Mouse (Mus musculus): ENCODE results near the gene Pum2.
"Not testable (repeated sequence)": the region's sequence is repeated elsewhere in the genome, so short reads cannot be mapped to it uniquely, and the experiment has no call there.

Pum2 gene

DNA sequence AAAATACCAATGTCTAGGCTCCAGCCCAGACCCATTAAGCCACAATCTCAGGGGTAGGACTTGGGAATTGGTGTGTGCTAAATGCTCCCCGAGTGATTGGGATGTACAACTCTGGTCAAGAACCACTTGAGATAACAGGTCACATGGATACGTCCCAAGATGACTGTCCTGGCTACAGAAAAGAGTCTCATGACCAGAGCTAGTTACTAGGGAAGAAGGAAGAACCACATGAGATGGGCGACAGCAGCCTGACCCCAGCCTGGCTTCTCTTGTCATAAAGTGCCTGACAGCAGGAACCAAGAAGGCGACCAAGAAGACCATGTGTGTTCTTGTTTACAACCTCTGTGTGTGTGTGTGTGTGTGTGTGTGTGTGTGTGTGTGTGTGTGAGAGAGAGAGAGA, 4.5 kb upstream of the Pum2 start:
- no peak for DNase-seq (ENCODE audit: low spot score in 2 of 2)

DNA sequence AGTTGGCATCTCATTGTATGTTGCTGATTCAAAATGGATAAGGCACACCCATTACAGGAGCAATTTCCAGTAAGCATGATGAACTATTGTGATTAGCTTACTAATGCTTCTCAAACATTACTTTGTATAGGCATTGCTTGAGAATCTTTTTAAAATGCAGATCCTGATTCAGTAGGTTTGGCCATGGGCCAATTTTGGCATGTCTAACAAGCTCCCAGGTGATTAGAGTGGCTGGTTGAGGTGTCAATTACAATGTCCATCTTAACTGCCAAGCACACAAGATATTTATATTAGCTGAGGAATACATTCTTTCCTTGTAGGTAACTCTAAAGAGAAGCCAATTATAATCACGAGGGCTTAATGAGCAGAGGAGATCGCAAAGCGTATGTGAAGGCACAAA, 4.1 kb upstream of the Pum2 start:
- DNase-seq (ENCODE audit: low spot score in 2 of 2) = no peak

DNA sequence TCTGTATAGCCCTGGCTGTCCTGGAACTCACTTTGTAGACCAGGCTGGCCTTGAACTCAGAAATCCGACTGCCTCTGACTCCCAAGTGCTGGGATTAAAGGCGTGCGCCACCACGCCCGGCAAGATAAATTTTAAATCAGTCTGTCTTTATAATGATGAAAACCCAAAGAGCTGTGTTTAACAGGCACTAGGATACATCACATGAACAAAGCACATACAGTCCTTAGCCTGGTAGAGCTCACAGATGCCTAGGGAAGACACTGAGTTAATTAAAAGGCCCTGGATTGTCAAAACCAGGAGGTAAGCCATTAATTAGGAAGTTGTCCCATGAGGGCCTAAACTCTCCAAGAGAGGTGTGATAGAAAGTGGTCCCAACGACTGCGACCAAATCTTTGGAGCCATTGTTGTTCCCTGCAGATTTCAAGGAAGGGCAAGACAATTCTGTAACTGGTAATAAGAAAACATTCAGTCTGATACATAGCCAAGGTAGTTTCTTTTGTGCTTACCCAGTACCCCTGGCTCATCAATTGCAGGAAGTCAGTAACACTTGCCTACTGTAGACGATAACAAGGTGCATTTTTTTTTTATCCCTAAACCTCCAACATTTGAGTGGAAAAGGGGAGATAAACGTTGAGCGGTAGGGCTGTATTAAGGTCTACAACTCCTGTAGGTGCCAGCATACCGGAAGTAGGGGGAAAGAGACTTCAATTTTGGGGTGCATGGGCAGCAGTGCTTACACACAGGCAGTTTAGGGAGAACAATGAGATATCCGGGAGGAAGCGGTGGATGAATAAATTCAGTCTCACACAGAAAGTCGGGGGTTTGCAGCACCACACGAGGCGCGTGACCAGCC, 587 bp upstream of the Pum2 start:
- DNase-seq (ENCODE audit: low spot score in 2 of 2) = no peak

DNA sequence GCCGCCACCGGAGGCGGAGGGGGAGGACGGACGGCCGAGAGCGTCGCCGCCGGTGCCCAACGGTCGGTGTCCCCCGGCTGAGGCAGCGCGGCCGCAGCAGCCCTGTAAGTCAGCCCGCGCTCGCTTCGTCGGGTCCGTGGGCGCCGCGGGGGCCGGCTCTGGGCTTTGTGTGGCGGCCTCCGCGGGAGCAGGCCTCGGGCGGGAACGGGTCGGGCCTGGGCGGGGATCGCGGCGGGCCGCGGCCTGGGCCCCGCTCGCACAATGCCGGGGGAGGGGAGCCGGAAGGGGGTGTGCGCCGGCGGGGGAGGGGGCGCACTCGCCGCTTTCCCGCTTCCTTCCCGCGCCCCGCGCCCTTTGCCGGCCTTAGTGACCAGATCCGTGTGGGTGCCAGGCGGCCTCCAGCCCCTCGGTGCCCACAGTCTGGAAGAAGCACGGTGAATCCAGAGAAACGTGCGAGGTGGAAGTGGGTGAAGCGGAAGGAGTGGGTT, 487 bp downstream of the Pum2 start:
- peak; percentile 31 to 62 for DNase-seq (ENCODE audit: low spot score in 2 of 2)

GRCm38 (mm10) chr12:8674891-8675341, 982 bp downstream of the Pum2 start:
- DNase-seq (ENCODE audit: low spot score in 2 of 2) = no peak

DNA sequence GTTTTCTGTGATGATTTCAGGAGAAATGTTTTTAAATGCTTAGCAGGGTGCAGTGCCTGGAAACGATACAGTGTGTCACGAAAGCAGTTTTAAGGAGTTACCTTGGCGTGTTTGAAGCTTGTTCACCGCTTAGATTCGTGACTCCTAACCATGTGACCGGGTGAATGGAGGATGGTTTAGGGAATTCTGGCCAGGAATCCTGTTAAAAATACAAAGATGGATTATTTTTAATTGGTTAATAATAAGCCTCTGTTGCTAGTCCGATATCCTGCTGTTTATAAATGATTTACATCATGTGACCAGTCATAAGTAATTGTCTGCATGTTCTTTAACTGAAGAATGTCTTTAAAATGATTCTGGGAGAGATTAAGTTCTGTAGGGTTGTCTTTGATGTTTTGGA, 1.4 kb downstream of the Pum2 start:
- DNase-seq (ENCODE audit: low spot score in 2 of 2) = no peak

- DNase-seq (ENCODE audit: low spot score in 2 of 2) = no peak
Measured at GRCm38 (mm10) chr12:8676341-8676740, 2.4 kb downstream of the Pum2 start.

GRCm38 (mm10) chr12:8677926-8678325, 4.0 kb downstream of the Pum2 start:
- no peak for DNase-seq (ENCODE audit: low spot score in 2 of 2)

DNA sequence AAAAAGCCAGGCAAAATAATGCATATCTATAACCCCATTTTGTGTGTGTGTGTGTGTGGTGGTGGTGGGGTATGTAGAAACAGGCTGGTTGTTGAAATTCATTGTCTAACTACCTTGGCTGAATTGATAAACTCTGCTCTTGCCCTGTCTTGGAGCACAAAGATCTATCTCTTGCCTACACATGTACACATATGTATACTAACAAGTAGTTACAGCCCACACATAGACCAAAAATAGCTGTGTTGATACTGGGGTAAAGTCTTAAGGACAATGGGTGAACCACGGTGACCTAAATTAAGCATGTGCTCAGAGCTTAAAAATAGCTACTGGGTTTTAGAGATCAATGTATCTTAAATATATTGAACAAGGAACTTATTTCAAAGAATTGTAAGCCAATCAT, 10.3 kb downstream of the Pum2 start:
- DNase-seq (ENCODE audit: low spot score in 2 of 2) = no peak

- DNase-seq (ENCODE audit: low spot score in 2 of 2) = no peak
Measured at GRCm38 (mm10) chr12:8685036-8685435, 11.1 kb downstream of the Pum2 start.

DNA sequence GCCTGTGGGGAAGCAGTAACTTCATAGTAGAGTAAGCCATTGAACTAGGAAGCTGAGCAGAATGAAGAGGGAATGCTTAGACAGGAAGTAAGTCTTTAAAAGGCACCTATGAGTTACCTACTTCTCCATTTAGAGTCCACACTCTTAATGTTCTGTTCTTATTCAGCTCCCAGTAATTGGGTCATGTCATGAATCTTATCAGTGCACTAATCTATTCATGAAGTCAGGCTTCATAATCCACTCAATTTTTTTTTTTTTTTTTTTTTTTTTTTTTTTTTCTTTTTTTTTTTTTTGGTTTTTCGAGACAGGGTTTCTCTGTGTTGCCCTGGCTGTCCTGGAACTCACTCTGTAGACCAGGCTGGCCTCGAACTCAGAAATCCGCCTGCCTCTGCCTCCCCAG, 15.9 kb downstream of the Pum2 start:
- DNase-seq (ENCODE audit: low spot score in 2 of 2) = not testable (repeated sequence)

GRCm38 (mm10) chr12:8698895-8699294, 25.0 kb downstream of the Pum2 start:
- peak in 1 of 2 experiments; percentile 24 for DNase-seq (ENCODE audit: low spot score in 2 of 2)

DNA sequence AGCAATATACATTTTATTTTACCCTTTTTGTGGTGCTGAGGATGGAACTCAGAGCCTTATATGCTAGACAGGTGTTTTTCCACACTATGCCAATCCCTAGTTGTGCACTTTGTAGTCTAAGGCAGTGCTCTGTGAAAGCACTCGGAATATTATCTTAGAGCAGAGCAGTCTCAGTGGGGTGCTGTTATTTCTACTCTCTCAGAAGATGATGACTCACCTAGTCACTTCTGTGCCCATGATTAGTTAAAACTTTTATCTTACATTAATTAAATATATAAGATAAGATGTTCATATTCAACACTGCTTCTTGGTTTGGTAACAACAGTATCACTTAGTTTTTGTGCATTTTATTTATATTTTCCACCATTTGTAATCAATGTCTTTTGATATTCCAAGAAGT, 30.1 kb downstream of the Pum2 start:
- no peak for DNase-seq (ENCODE audit: low spot score in 2 of 2)

DNA sequence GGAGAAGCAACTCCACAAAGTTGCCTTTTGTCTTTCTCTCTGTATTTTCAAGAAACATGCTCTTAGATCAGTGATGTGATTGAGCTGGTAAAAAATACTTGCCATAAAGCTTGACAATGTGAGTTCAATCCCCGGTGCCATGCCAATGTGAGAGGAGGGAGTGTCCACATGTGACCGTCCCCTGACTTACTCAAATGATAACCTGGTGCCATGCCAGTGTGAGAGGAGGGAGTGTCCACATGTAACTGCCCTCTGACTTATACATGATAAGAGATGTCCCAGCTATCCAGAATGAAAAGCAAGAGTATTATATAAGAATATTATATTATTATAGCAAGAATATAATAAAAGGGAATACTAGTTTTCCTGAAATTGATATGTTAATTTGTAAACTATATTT, 34.9 kb downstream of the Pum2 start:
- DNase-seq (ENCODE audit: low spot score in 2 of 2) = no peak

DNA sequence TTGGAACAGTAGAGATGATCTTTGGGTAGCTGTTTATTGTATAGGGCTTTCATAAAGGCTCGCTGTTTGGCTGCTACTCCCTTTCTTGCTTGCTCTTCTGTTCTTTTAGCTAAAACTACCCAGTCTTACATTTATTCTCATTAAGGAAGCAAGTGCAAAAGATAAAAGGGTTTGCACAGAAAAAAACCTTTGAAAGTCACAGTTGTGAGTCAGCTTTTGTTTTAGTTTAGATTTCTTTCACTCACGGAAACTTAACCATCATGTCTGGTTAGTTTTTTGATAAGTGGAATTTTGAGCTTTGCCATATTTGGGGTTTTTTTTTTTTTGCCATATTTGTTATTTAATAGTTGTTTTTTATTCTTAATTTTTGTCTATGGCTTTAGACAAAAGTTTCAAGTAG, 38.7 kb downstream of the Pum2 start:
- DNase-seq (ENCODE audit: low spot score in 2 of 2) = no peak

DNA sequence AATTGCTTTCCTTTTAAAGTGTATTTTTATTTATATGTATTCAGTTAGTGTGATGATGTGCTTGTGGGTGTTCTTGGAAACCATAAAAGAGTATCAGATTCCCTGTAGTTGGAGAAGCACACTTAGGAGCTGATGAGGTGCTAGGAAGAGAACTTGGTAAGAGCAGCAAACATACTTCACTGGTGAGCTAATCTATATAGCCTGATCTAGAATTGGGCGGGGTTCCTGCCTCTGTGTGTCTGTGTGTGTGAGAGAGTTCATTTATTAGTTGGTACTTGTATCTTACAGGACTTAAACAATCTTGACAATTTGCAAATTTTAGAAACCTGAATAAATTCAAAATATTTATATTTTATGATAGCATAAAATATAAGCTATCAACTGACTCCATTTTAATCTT, 42.2 kb downstream of the Pum2 start:
- DNase-seq (ENCODE audit: low spot score in 2 of 2) = no peak

DNA sequence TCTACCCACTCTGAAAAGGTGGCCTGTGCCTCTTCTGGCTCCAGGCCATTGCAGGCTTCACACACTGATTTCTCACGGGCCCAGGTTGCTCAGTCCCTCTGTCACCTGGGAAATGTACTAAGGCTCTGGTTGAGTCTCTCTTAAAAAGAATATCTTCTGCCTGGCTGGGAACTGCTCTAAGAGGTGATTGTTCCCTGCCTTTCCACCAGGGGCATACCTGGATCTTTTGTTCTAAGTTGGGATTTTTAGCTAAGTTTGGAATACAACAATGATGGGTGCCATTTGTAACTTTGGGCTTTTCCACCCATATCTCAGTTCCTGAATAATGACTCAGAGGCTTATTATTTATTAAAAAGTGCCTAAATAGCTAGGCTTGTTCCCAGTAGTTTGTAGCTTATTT, 53.0 kb downstream of the Pum2 start:
- DNase-seq (ENCODE audit: low spot score in 2 of 2) = no peak

DNA sequence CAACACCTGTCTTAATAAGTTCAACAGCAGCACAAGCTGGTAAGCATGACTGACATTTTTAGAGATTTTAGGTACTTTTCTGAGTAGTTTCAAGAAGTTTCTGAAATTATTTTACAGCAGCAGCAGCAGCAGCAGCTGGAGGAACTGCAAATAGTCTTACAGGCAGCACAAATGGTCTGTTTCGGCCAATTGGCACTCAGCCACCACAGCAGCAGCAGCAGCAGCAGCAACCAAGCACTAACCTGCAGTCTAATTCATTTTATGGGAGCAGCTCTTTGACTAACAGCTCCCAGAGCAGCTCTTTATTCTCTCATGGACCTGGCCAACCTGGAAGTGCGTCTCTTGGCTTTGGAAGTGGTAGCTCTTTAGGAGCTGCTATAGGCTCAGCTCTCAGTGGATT, 54.8 kb downstream of the Pum2 start:
- no peak for DNase-seq (ENCODE audit: low spot score in 2 of 2)

- DNase-seq (ENCODE audit: low spot score in 2 of 2) = no peak
Measured at GRCm38 (mm10) chr12:8753654-8754053, 79.7 kb downstream of the Pum2 start.

GRCm38 (mm10) chr12:8754116-8754515, 80.2 kb downstream of the Pum2 start:
- no peak for DNase-seq (ENCODE audit: low spot score in 2 of 2)

- DNase-seq (ENCODE audit: low spot score in 2 of 2) = no peak
Measured at GRCm38 (mm10) chr12:8758029-8758428, 84.1 kb downstream of the Pum2 start.

DNA sequence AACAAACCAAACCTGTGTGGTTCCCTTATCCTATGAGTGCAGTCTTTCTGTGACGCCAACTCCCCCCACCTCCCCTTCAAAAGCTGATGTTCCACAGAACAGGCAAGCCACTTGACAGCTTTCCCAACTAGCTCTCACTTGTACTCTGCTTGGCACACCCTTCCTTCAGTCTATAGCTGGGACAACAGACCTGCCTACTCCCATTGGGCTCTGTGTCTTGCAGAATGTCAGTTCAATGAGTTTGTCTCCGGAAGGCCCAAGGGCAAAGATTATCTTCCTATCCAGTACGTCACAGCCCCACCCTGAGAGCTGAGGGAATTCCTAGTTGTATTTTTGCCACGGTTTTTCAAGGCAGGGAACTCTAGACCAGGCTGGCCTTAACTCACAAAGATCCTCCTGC, 85.2 kb downstream of the Pum2 start:
- no peak for DNase-seq (ENCODE audit: low spot score in 2 of 2)

GRCm38 (mm10) chr12:8759779-8760178, 85.8 kb downstream of the Pum2 start:
- DNase-seq (ENCODE audit: low spot score in 2 of 2) = no peak

- no peak for DNase-seq (ENCODE audit: low spot score in 2 of 2)
Measured at GRCm38 (mm10) chr12:8760561-8760960, 86.6 kb downstream of the Pum2 start.

Measured in frontal cortex, postnatal 10 days (tissue).